Mouse (Mus musculus) MEL (cell line): Measurements from ENCODE around the gene Tbc1d1.

Experiments
- CTCF ChIP-seq, 3 experiments: IDR thresholded peaks in 2 of 3; conservative IDR thresholded peaks in 1 of 3; 2 replicates each; pipeline ENCODE4 v1.5.1; 2011 to 2012; ENCODE audit warnings: low read length in 3 of 3, low read depth in 2 of 3, mild to moderate bottlenecking in 2 of 3, improper control_type of control experiment in 1 of 3, inconsistent platforms in 1 of 3, mixed read lengths in 1 of 3, moderate library complexity in 1 of 3; ENCODE audit not compliant: control insufficient read depth in 1 of 3, insufficient read depth in 1 of 3, poor library complexity in 1 of 3, severe bottlenecking in 1 of 3
- EP300 ChIP-seq, 2 experiments: IDR thresholded peaks; 2 replicates each; pipeline ENCODE4 v1.6.1; 2011; ENCODE audit warnings: improper control_type of control experiment in 2 of 2, low read length in 2 of 2, low read depth in 1 of 2, mild to moderate bottlenecking in 1 of 2
- JUND ChIP-seq: IDR thresholded peaks from 2 replicates; pipeline ENCODE4 v1.6.1; 2011; ENCODE audit warnings: low read depth, mild to moderate bottlenecking, improper control_type of control experiment, low read length
- NRF1 ChIP-seq: IDR thresholded peaks from 2 replicates; pipeline ENCODE4 v1.6.1; 2014; ENCODE audit warnings: low read depth, mild to moderate bottlenecking, inconsistent platforms, low read length, improper control_type of control experiment, moderate library complexity; ENCODE audit not compliant: poor library complexity, insufficient read depth, severe bottlenecking
- POLR2A ChIP-seq, 2 experiments: IDR thresholded peaks; 2 replicates each; pipeline ENCODE4 v1.6.1; 2011 to 2012; ENCODE audit warnings: low read length in 2 of 2, mild to moderate bottlenecking in 2 of 2, control low read depth in 1 of 2, improper control_type of control experiment in 1 of 2, low read depth in 1 of 2, moderate library complexity in 1 of 2; ENCODE audit not compliant: control insufficient read depth in 1 of 2, insufficient read depth in 1 of 2, poor library complexity in 1 of 2
- RCOR1 ChIP-seq: IDR thresholded peaks from 2 replicates; pipeline ENCODE4 v1.6.1; 2012; ENCODE audit warnings: low read depth, mild to moderate bottlenecking, inconsistent platforms, low read length, improper control_type of control experiment
- USF2 ChIP-seq, 2 experiments: IDR thresholded peaks; 2 replicates each; pipeline ENCODE4 v1.6.1; 2011 to 2012; ENCODE audit warnings: improper control_type of control experiment in 2 of 2, low read length in 2 of 2, borderline replicate concordance in 1 of 2, inconsistent platforms in 1 of 2, low read depth in 1 of 2, mild to moderate bottlenecking in 1 of 2; ENCODE audit not compliant: insufficient read depth in 1 of 2

DNA sequence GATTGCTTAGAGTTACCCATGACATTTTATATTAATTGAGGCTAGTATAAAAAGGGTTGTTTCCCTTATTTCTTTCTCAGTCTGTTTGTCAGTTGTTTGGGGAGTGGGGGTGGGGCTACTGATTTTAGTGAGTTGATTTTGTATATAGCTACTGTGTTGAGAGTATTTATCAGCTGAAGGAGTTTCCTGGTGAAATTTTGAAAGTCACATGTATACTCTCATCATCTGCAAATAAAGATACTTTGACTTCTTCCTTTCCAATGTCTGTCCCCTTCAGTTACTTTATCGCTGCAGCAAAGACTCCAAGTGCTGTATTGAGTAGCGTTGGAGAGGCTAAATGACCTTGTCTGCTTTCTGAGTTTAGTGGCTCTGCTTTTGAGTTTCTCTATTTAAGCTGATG, 151.2 kb downstream of the Tbc1d1 start:
- TF ChIP-seq CTCF (IDR thresholded peaks at IDR 0.05 in 2 of 3, conservative IDR thresholded peaks at IDR 0.05 in 1 of 3; ENCODE audit: control insufficient read depth in 1 of 3, insufficient read depth in 1 of 3, low read depth in 2 of 3, low read length in 3 of 3, poor library complexity in 1 of 3, severe bottlenecking in 1 of 3) (no peak), POLR2A (IDR thresholded peaks at IDR 0.05; ENCODE audit: control insufficient read depth in 1 of 2, insufficient read depth in 1 of 2, low read depth in 1 of 2, low read length in 2 of 2, poor library complexity in 1 of 2) (no peak), RCOR1 (no peak), NRF1 (no peak), JUND (no peak), USF2 (IDR thresholded peaks at IDR 0.05; ENCODE audit: borderline replicate concordance in 1 of 2, insufficient read depth in 1 of 2, low read depth in 1 of 2, low read length in 2 of 2) (no peak), EP300 (IDR thresholded peaks at IDR 0.05; ENCODE audit: low read depth in 1 of 2, low read length in 2 of 2) (no peak)
